Mouse (Mus musculus) liver, embryonic 14.5 days (tissue): ENCODE measurements around the gene Sh2d3c.

Experiments
- CTCF ChIP-seq: IDR thresholded peaks from 2 replicates; pipeline ENCODE4 v1.5.1; 2016; ENCODE audit warnings: antibody characterized with exemption, low read depth, control low read depth
- EP300 ChIP-seq: IDR thresholded peaks from 2 replicates; pipeline ENCODE4 v1.6.1; 2016; ENCODE audit warnings: antibody characterized with exemption, low read depth

DNA sequence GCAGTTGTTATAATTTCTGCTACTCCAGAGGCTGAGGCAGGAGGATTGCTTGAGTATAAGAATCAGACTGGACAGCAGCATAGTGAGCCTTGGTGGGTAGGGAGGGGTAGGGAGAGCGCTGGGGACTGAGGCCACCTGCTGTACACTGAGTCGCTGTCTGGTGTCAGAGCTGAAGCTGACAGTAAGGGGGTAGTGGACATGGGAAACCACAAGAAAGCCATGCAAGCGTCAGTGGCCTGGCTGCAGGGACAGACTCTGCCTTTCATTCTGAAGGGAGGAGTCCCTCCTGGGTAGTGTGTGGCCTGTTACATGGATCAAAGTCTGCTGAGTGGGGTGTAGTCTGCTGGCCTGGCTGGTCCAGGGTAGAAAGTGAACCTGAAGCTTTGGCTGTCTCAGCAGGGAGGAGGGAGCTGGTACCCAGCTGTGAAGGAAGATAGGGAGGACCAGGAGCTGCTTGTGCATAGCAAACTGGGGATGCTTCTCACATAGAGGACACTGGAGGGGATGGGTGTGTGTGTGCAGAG is 15.5 kb downstream of the Sh2d3c start:
- TF ChIP-seq CTCF (no peak), EP300 (no peak)
